ENCODE assay signal across 7 mouse cellular contexts in the genomic region with DNA sequence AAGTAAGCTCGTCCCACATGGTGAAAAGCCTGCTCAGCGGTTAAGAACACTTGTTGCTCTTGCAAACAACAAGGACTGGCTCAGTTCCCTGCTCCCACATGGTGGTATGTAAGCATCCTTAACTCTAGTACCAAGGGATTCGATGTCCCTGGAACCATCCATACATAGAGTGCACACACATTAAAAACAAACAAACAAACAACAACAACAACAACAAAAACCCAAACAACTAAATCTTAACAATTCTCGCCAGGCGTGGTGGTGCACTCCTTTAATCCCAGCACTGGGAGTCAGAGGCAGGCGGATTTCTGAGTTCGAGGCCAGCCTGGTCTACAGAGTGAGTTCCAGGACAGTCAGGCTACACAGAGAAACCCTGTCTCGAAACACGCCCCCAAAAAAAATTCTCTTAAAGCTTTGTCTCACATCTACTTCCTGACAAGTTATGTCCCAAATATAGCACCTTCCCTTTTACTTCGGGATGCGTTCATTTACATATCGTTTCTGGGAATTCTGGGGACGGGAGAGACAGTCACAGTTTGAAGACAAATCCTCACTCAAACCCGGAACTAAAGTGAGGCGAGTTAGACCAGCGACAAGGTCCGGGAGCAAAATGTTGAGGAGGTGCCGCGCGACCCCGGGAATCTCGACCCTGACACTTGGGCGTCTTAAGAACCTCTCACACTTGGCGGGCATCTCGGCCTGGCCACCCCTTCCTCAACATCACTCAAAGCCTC. TPM values are rescaled to one million over a fixed set of nuclear protein-coding genes. Genes with fewer than 3 reads are reported as not detected.
DNase-seq lines count a peak whose midpoint lies in the region; ATAC-seq and TF ChIP-seq lines count a peak whose summit lies in the region.

No protein-coding gene starts in this region.

- intact Hi-C loops in gastrocnemius, postnatal 14 days (cut with DNase I; ENCODE audit: low total_unique reads) = no loop called here
- intact Hi-C loops in left cerebral cortex, postnatal 4 days (cut with DNase I) = loop anchor here (10.0 kb wide), 1 partner anchor 169 kb away; no protein-coding TSS in a partner anchor

- H3K27me3 ChIP-seq in CH12.LX (replicated peaks) (peaks cover 25% of the 10 kb centered on the region), G1E (ENCODE audit: insufficient read depth, low read length) (peaks cover 29% of the 10 kb centered on the region)
- H3K27me3 ChIP-seq in heart, embryonic 15.5 days = no peaks in the 10 kb centered on the region

- TF ChIP-seq POLR2A in CH12.LX (IDR thresholded peaks at IDR 0.05; ENCODE audit: low read depth, low read length) = no peak

- peaks cover 0 to 6% of the 10 kb centered on the region in 2 experiments for H3K36me3 ChIP-seq in CH12.LX (replicated peaks in 1 of 2; ENCODE audit: control insufficient read depth in 1 of 2, insufficient read depth in 1 of 2, low read length in 1 of 2)
- peaks cover 5% of the 10 kb centered on the region for H3K36me3 ChIP-seq in G1E (replicated peaks)
- no peaks in the 10 kb centered on the region for H3K36me3 ChIP-seq in heart, embryonic 15.5 days

- H3K9me3 ChIP-seq in CH12.LX (replicated peaks; ENCODE audit: low read length) = no peaks in the 10 kb centered on the region
- no peaks in the 10 kb centered on the region for H3K9me3 ChIP-seq in G1E (replicated peaks)
- no peaks in the 10 kb centered on the region for H3K9me3 ChIP-seq in heart, embryonic 15.5 days (replicated peaks)

- TF ChIP-seq EP300 in CH12.LX (IDR thresholded peaks at IDR 0.05; ENCODE audit: low read length) = no peak

- ATAC-seq in G1E (ENCODE audit: extremely low read depth, insufficient number of reproducible peaks, low FRiP score, poor library complexity, severe bottlenecking) = no peak
- no peak for ATAC-seq in heart, embryonic 15.5 days (replicated peaks; ENCODE audit: insufficient number of reproducible peaks, insufficient read depth, low FRiP score, low read depth)

- no peak overlapping the region for H3K27ac ChIP-seq in CH12.LX (ENCODE audit: insufficient read depth, low read depth)
- peak overlapping the region; percentile 80 for H3K27ac ChIP-seq in heart, embryonic 15.5 days

- H3K4me2 ChIP-seq in CH12.LX (ENCODE audit: insufficient read depth, low read depth, poor library complexity, severe bottlenecking) = peak overlapping the region; percentile 89
- peak overlapping the region; percentile 86 for H3K4me2 ChIP-seq in heart, embryonic 15.5 days

- H3K4me3 ChIP-seq in CH12.LX (replicated peaks in 1 of 3; ENCODE audit: low read depth in 2 of 3, low read length in 2 of 3, poor library complexity in 1 of 3) (peak overlapping the region; percentile 83 to 95 (median 85)), G1E (ENCODE audit: low read depth, low read length) (peak overlapping the region; percentile 91)
- peak overlapping the region; percentile 90 for H3K4me3 ChIP-seq in heart, embryonic 15.5 days

- peaks cover 13% of the 10 kb centered on the region for H3K79me2 ChIP-seq in CH12.LX (replicated peaks; ENCODE audit: control insufficient read depth, extremely low read depth, insufficient read depth, poor library complexity, severe bottlenecking)

- in situ Hi-C loops in CH12.LX (cut with MboI; ENCODE audit: low pct_ligation_motif_present, low pct_unique_long_range_greater_than_20kb, low sequenced_read_pairs) = no loop called here

- no peak for TF ChIP-seq RAD21 in CH12.LX (IDR thresholded peaks at IDR 0.05; ENCODE audit: low read depth, low read length)

- peak overlapping the region; percentile 87 for H3K9ac ChIP-seq in CH12.LX (ENCODE audit: insufficient read depth, low read depth)
- peak overlapping the region; percentile 85 for H3K9ac ChIP-seq in heart, embryonic 15.5 days

- WGBS in heart, embryonic 15.5 days = 18% methylated on average over 25 of the region's 25 CpGs

- TF ChIP-seq CTCF in CH12.LX (conservative IDR thresholded peaks at IDR 0.05 in 1 of 2, IDR thresholded peaks at IDR 0.05 in 1 of 2; ENCODE audit: low read depth in 2 of 2, low read length in 2 of 2) (no peak), G1E (IDR thresholded peaks at IDR 0.05; ENCODE audit: low read depth, low read length) (no peak)

- H3K4me1 ChIP-seq in CH12.LX (ENCODE audit: control insufficient read depth in 1 of 2, insufficient read depth in 2 of 2) (peaks cover 6 to 29% of the 10 kb centered on the region in 2 experiments), G1E (ENCODE audit: insufficient read depth, low read depth, low read length) (peaks cover 59% of the 10 kb centered on the region)
- H3K4me1 ChIP-seq in heart, embryonic 15.5 days (replicated peaks) = peaks cover 17% of the 10 kb centered on the region

- dilution Hi-C loops in CH12.LX (cut with MboI; ENCODE audit: extremely low pct_ligation_motif_present, extremely low pct_unique_long_range_greater_than_20kb, low sequenced_read_pairs) = no loop called here

- DNase-seq in CH12.LX (ENCODE audit: extremely low read depth) (peak; percentile 25), G1E (ENCODE audit: low spot score) (no peak)
- DNase-seq in lung, postnatal 14 days = peak; percentile 15
- no peak for DNase-seq in gastrocnemius, postnatal 14 days
- no peak for DNase-seq in left cerebral cortex, postnatal 4 days
- no peak for DNase-seq in thymus, postnatal 10 days (ENCODE audit: low spot score in 2 of 2)

TF ChIP-seq in CH12.LX, 34 proteins besides CTCF, POLR2A, EP300 and RAD21:
- TF ChIP-seq ZNF384 (IDR thresholded peaks at IDR 0.05; ENCODE audit: low read depth, low read length) (no peak), JUN (IDR thresholded peaks at IDR 0.05; ENCODE audit: insufficient read depth, low read depth, low read length) (no peak), ELF1 (IDR thresholded peaks at IDR 0.05; ENCODE audit: low read depth, low read length) (peak; percentile 69)
TF ChIP-seq in CH12.LX: peak in this region for 1.

RNA-seq across cellular contexts. Expression of a gene that starts 0.8 kb away (rescaled TPM):
- total RNA-seq in CH12.LX (2012; rRNA removed) = 11.1 and 15.3 TPM in 2 replicates
- total RNA-seq in CH12.LX (2014; rRNA removed) = 8.5 and 8.7 TPM in 2 replicates
- 10.8 and 12.1 TPM in 2 replicates for polyA plus RNA-seq in CH12.LX (2012; ENCODE audit: insufficient read length, low read depth)
- 46.1 and 55.9 TPM in 2 replicates for total RNA-seq in G1E (2014; fragmentation: Nextera tagmentation)
- total RNA-seq in G1E (2017) = 23.9 and 25.4 TPM in 2 replicates
- polyA plus RNA-seq in G1E (2012) = 2.0 and 4.2 TPM in 2 replicates
- polyA plus RNA-seq in heart, embryonic 15.5 days (2015; fragmentation: Nextera tagmentation; extraction: Ambion mirVana) = 13.3 and 15.0 TPM in 2 replicates
- 10 to 100 TPM; 13.5 to 18.1 TPM for total RNA-seq in gastrocnemius, postnatal 14 days (2021)
- 10 to 100 TPM; 34.3 to 36.6 TPM for total RNA-seq in left cerebral cortex, postnatal 4 days (2021)

RNA-seq across cellular contexts. Expression of a gene that starts 20.3 kb away (rescaled TPM):
- total RNA-seq in CH12.LX (2012; rRNA removed) (1.3 and 1.5 TPM in 2 replicates), CH12.LX (2014; rRNA removed) (0.26 TPM in 1 of 2 replicates, not detected in the other), G1E (2014; fragmentation: Nextera tagmentation) (not detected in 2 replicates), G1E (2017) (0.27 TPM in 1 of 2 replicates, not detected in the other)
- polyA plus RNA-seq in CH12.LX (2012; ENCODE audit: insufficient read length, low read depth) (0.33 and 0.80 TPM in 2 replicates), G1E (2012) (0.04 and 0.10 TPM in 2 replicates)
- 196 and 210 TPM in 2 replicates for polyA plus RNA-seq in heart, embryonic 15.5 days (2015; fragmentation: Nextera tagmentation; extraction: Ambion mirVana)
- 10 to 100 TPM; 69.8 to 97.1 TPM for total RNA-seq in gastrocnemius, postnatal 14 days (2021)
- total RNA-seq in left cerebral cortex, postnatal 4 days (2021) = 10 to 100 TPM; 56.2 to 64.0 TPM

RNA-seq across cellular contexts. Expression of a gene that starts 28.0 kb away (rescaled TPM):
- 102 and 132 TPM in 2 replicates for total RNA-seq in CH12.LX (2012; rRNA removed)
- 97.7 and 105 TPM in 2 replicates for total RNA-seq in CH12.LX (2014; rRNA removed)
- 210 and 211 TPM in 2 replicates for polyA plus RNA-seq in CH12.LX (2012; ENCODE audit: insufficient read length, low read depth)
- 482 and 539 TPM in 2 replicates for total RNA-seq in G1E (2014; fragmentation: Nextera tagmentation)
- total RNA-seq in G1E (2017) = 98.4 and 104 TPM in 2 replicates
- 140 and 170 TPM in 2 replicates for polyA plus RNA-seq in G1E (2012)
- polyA plus RNA-seq in heart, embryonic 15.5 days (2015; fragmentation: Nextera tagmentation; extraction: Ambion mirVana) = 89.1 and 106 TPM in 2 replicates
- total RNA-seq in gastrocnemius, postnatal 14 days (2021) = 10 to 100 TPM; 38.1 to 39.0 TPM
- total RNA-seq in left cerebral cortex, postnatal 4 days (2021) = 10 to 100 TPM; 76.2 to 77.1 TPM

RNA-seq across cellular contexts. Expression of a gene that starts 34.9 kb away (rescaled TPM):
- total RNA-seq in CH12.LX (2012; rRNA removed) = 0.85 and 1.2 TPM in 2 replicates
- 0.62 and 0.90 TPM in 2 replicates for total RNA-seq in CH12.LX (2014; rRNA removed)
- 5.4 and 7.8 TPM in 2 replicates for polyA plus RNA-seq in CH12.LX (2012; ENCODE audit: insufficient read length, low read depth)
- total RNA-seq in G1E (2014; fragmentation: Nextera tagmentation) = 21.2 and 27.2 TPM in 2 replicates
- 2.3 and 4.2 TPM in 2 replicates for total RNA-seq in G1E (2017)
- polyA plus RNA-seq in G1E (2012) = 45.0 and 48.7 TPM in 2 replicates
- polyA plus RNA-seq in heart, embryonic 15.5 days (2015; fragmentation: Nextera tagmentation; extraction: Ambion mirVana) = 4.1 and 7.2 TPM in 2 replicates
- total RNA-seq in gastrocnemius, postnatal 14 days (2021) = 1 to 10 TPM in 1 of 2 experiments, under 1 TPM in 1; 0.89 to 1.0 TPM
- total RNA-seq in left cerebral cortex, postnatal 4 days (2021) = 1 to 10 TPM; 5.4 to 6.2 TPM

RNA-seq across cellular contexts. Expression of a gene that starts 50.3 kb away (rescaled TPM):
- 29.6 and 58.7 TPM in 2 replicates for total RNA-seq in CH12.LX (2012; rRNA removed)
- 14.1 and 17.2 TPM in 2 replicates for total RNA-seq in CH12.LX (2014; rRNA removed)
- 12.3 TPM in 2 replicates for polyA plus RNA-seq in CH12.LX (2012; ENCODE audit: insufficient read length, low read depth)
- not detected in 2 replicates for total RNA-seq in G1E (2014; fragmentation: Nextera tagmentation)
- not detected in 2 replicates for total RNA-seq in G1E (2017)
- not detected in 2 replicates for polyA plus RNA-seq in G1E (2012)
- 0.28 and 0.38 TPM in 2 replicates for polyA plus RNA-seq in heart, embryonic 15.5 days (2015; fragmentation: Nextera tagmentation; extraction: Ambion mirVana)
- under 1 TPM in 1 of 2 experiments, not detected in 1; 0.12 TPM for total RNA-seq in gastrocnemius, postnatal 14 days (2021)
- total RNA-seq in left cerebral cortex, postnatal 4 days (2021) = not detected

Comparison
In these comparisons a context has a peak if more than half of its experiments do, and no peak if none do; other contexts are left out.
1. DNase-seq: peak in CH12.LX (single experiment) and lung, postnatal 14 days (single experiment); none in G1E (single experiment), gastrocnemius, postnatal 14 days (single experiment), left cerebral cortex, postnatal 4 days (single experiment) and thymus, postnatal 10 days (0 of 2).
2. RNA of a gene that starts 20.3 kb away (total RNA-seq): 69.8 to 97.1 TPM in gastrocnemius, postnatal 14 days and 56.2 to 64.0 TPM in left cerebral cortex, postnatal 4 days; 0.26 to 1.5 TPM in CH12.LX and 0.27 TPM in G1E; every median in the first group is over 10 times any median in the second.
3. Peak in every context shown above with its lines, with median percentiles within 50 percentile points of each other: H3K4me3 ChIP-seq.